Mouse (Mus musculus) gastrocnemius, postnatal 36 days (tissue): Measurements from ENCODE around the gene Nat8l. TPM values are rescaled to one million over a fixed set of nuclear protein-coding genes. Genes with fewer than 3 reads are reported as not detected.
"Not testable (repeated sequence)": the region's sequence is repeated elsewhere in the genome, so short reads cannot be mapped to it uniquely, and the experiment has no call there.

Experiments used
- DNase-seq, 2 experiments: peaks; one replicate each; pipeline ENCODE4 v3.0.0; 2022
- intact Hi-C: fragments of 180-260 bp; cut with DNase I; formaldehyde crosslinking; loops from one replicate; pipeline ENCODE4 v1.15.1; 2025
- long read RNA-seq, 2 experiments: library from polyadenylated mRNA; stranded (forward); transcript quantifications; one replicate each; pipeline ENCODE4 v2.0.0; 2021
- total RNA-seq, 2 experiments: library from RNA; stranded (reverse); gene quantifications; 2 replicates each; pipeline ENCODE4 v1.2.3; 2021

Gene Nat8l
- under 1 TPM; 0.05 to 0.20 TPM for total RNA-seq
- long read RNA-seq, experiment 1, partial matches to known transcripts, result 0 of 1 reads
- long read RNA-seq, experiment 1, other reads (novel, unspliced or antisense), result 1 of 1 reads
- long read RNA-seq, experiment 2, result 0 reads

DNA sequence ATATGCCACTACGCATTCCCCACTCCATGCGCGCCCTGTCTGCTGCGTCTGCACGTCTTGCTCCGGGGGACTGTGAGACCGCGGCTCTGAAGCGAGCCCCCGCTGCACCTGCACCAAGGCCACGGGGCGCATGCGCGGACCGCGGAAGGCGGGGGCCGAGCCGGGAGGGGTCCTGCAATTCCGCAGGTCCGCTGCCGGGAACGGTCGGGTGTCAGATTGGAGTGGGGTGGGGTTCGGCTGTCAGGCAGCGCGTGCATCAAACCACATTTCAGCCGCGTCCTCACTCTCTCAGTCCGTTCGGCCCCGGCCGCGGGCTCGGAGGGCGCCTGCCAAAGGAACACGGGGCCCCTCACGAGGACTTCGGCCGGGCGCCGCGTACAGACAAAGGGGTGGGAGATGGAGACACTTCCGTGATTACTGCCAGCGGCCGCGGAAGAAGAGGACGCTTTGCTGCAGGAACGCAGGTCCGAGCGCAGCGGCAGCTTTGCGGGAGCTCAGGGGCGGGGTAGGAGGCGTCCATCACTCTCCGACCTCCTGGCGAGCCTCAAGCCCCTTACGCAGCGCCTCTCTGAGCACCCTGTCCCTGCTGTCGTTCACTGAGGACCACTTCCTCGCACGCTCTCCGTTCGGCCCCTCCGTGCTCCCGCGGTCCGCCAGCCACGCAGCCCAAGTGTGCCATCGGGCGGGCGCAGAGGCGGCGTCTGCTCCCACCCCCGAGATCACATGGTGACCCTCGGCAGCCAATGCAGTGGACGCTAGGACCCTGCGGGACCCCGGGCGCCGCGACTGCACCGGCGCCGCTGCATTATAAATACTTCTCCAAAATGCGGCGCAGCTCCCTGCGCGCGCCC, at the start of gene Nat8l:
Nat8l (plus strand) TSS at position 142 of the 851 bp plus-strand sequence.
- no peak for DNase-seq
- intact Hi-C loops, result no loop called here

DNA sequence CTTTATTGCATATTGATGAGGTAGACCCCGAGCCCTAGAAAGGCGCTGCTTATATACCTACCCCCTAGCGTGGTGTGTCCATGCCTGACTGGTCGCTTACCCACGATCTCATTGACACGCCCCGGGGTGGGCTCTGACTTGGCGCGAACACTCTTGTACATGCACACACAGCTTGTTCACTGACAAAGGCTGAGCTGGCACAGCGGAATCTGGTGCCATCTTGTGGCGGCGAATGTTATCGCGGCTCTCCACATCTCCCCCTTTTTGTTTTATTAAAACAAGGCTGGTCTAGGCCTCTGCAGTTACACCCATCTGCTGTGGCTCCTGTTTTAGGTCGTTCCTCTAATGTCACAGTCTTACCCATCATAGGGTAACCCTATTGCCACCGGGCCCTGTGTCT, 48.7 kb upstream of the Nat8l start:
- DNase-seq, intact Hi-C loops: not testable (repeated sequence)

- DNase-seq, result no peak
- intact Hi-C loops, result no loop called here
Observed at GRCm38 (mm10) chr5:33948314-33948713, 47.5 kb upstream of the Nat8l start.

DNA sequence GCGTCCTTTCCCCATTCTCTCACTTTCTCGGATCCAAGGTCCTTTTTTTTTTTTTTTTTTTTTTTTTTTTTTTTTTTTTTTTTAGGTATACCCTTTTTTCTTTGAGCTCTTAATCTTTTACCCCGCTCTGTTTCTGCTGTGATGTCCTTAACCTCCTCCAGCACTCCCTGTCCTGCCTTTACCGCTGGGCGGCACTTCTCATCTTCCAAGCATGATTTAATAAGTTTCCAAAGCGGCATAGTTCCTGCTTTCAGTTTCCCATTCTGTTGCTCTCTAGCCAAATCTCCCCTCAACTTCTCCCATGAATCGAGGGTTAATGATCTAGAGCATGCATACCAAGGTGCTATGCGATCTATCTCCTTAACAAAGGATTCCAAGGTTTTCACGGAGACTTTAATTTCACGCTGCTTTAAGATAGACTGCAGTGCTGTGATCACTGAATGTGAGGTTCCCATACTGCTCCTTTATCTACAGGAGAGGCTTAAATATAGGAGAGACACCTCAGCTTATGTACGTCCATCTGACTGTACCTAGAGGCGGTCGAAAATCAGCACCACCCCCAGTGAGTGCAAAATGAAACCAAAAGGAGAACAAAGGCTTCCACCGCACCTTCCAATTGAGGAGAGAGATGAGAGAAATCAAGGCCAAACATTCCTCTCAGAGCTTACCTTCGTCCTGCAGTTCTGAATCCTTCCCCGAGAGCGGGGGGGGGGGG, 42.2 kb upstream of the Nat8l start:
- no peak for DNase-seq
- intact Hi-C loops, result loop anchor here (5.0 kb wide), 1 partner anchor 276 kb away; no protein-coding TSS in a partner anchor

DNA sequence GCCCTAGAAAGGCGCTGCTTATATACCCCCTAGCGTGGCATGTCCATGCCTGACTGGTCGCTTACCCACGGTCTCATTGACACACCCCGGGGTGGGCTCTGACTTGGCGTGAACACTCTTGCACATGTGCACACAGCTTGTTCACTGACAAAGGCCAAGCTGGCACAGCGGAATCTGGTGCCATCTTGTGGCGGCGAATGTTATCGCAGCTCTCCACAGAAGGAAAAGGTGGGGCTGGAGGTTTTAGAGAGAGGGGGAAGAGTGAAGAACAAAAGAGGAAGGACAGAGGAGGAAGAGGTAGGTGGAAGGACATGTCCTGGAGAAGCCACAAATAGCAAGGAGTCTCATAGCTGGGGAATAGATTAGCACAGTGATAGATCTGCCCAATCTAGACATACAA, 41.4 kb upstream of the Nat8l start:
- peak; percentile 42 to 75 for DNase-seq
- intact Hi-C loops, result loop anchor here (5.0 kb wide), 1 partner anchor 277 kb away; no protein-coding TSS in a partner anchor

GRCm38 (mm10) chr5:33955868-33956267, 39.9 kb upstream of the Nat8l start:
- intact Hi-C loops, result no loop called here
- DNase-seq, result no peak

DNA sequence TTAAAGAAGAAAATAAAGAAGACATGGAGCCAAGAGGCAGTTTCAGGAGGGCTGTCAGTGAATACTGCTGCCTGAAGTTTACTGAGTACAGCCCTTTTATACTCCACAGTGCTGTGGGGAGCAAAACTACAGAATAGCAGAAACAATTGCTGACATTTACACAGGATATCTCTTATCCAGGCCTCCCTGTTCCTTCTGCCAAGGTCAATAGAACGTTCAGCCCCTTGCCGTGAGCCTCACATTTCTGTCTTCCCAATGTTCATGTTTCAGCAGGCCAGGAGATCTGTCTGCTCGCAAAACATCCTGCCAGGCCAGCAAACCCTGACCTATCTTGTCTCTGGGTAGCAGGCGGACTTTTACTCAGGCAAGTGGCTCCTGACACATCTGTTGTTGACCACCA, 36.4 kb upstream of the Nat8l start:
- no peak for DNase-seq
- intact Hi-C loops, result no loop called here

DNA sequence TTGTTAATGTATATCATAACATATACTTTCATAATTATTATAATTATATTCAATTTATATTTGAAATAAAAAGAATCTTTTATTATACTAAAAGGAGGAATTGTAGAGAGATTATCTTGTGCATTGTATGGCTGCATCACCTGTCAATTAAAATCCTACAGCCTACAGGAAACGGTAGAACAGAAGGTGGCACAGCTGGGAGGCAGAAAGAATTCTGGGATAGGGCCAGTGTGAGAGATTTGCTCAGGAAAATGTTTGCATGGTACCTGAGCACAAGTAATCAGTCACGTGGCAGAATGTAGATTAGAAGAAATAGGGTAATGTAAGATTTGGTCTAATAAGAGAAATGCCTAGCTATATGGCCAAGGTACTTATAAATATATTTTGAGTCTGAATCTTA, 21.0 kb upstream of the Nat8l start:
- intact Hi-C loops, result no loop called here
- no peak for DNase-seq

GRCm38 (mm10) chr5:33976267-33976666, 19.5 kb upstream of the Nat8l start:
- DNase-seq, result no peak
- intact Hi-C loops, result no loop called here

GRCm38 (mm10) chr5:33982731-33983259, 13.0 kb upstream of the Nat8l start:
- DNase-seq, result no peak
- intact Hi-C loops, result no loop called here

GRCm38 (mm10) chr5:33983309-33984121, 12.3 kb upstream of the Nat8l start, which contains the start of gene Gm1673:
Gm1673 (plus strand) TSS chr5:33983433.
- DNase-seq, result peak; percentile 42 to 57
- intact Hi-C loops, result no loop called here

- DNase-seq, result no peak
Observed at GRCm38 (mm10) chr5:33994671-33995625, 836 bp upstream of the Nat8l start.

GRCm38 (mm10) chr5:33996694-33997045, 886 bp downstream of the Nat8l start:
- intact Hi-C loops, result no loop called here
- DNase-seq, result no peak

More at GRCm38 (mm10) chr5:33994671-33995625, 836 bp upstream of the Nat8l start:
- intact Hi-C loops, result no loop called here

DNA sequence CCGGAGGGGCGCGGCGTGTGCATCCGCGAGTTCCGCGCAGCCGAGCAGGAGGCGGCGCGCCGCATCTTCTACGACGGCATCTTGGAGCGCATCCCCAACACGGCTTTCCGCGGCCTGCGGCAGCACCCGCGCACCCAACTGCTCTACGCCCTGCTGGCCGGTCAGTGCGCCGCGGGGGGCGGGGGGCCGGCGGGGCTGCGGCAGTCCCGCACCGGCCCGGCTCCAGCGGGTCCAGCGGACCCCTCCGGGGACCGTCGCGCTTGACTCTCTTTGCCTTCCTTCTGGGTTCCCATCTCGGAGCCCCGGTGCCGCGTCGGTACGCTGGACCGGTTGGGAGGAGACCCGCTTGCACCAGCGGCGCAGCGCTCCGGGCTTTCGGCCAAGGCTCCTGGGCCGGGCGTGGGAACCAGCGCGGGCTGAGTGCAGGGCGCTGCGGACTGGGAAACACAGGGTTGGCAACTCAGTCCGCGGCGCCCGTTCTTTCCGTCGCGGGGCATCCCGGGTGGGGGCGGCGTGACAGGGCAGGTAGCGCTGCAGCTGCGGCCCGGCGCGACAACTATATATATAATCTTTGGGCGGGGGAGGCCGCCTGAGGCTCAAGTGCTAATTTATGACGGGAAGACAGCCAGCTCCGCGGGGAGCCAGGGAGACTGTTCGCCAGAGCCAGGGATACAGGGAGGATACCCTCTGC, 1.4 kb downstream of the Nat8l start:
- no peak for DNase-seq
- intact Hi-C loops, result no loop called here

GRCm38 (mm10) chr5:33997829-33998504, 2.2 kb downstream of the Nat8l start:
- DNase-seq, result no peak
- intact Hi-C loops, result no loop called here

DNA sequence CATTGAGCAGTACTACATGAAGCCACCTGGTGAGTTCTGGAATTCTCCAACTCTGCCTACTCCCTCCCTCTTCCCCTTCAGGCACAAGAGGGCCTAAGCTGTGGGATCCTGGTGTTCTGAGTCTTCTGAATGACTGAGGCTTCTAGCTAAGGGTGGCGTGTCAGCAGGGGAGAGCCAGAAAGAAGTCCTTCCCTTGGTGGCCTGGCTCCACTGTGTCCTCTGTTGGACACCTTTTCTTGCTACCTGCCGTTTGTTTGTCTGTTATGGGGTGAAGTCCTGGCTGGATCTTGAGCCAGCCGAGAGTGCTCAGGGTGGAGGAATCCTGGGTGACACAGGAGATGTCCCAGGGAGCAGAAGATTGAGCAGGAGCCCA, 2.7 kb downstream of the Nat8l start:
- intact Hi-C loops, result no loop called here
- no peak for DNase-seq

- intact Hi-C loops, result no loop called here
- no peak for DNase-seq
Observed at GRCm38 (mm10) chr5:33999466-34000090, 3.8 kb downstream of the Nat8l start.

- DNase-seq, result no peak
- intact Hi-C loops, result no loop called here
Observed at GRCm38 (mm10) chr5:34000809-34001208, 5.0 kb downstream of the Nat8l start.
